Mouse (Mus musculus): Measurements from ENCODE around the gene Gm8138.
"Not testable (repeated sequence)": the region's sequence is repeated elsewhere in the genome, so short reads cannot be mapped to it uniquely, and the experiment has no call there.

Gm8138 gene

DNA sequence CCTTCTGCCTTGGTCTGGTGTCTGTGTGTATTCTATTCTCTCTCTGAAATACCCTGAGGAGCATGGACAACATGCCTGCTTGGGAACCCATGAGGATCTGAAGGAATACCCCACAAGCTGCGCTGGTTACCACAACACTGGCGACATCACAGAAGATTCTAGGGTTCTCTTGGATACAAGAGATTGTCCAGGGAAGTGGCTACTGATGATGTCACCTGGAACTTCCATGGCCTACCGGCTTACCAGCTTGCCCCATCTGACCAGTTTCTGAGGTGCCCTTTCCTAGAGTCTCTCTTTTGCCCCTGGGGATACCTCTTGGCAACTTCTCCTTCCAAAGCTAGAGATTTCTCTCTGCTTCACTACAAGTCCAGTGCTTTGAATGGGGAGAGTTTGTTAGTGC is at the start of gene Gm8138:
Gm8138 (minus strand) TSS at position 101 of the 400 bp plus-strand sequence.
- not testable (repeated sequence) for DNase-seq (ENCODE audit: low read depth)

DNA sequence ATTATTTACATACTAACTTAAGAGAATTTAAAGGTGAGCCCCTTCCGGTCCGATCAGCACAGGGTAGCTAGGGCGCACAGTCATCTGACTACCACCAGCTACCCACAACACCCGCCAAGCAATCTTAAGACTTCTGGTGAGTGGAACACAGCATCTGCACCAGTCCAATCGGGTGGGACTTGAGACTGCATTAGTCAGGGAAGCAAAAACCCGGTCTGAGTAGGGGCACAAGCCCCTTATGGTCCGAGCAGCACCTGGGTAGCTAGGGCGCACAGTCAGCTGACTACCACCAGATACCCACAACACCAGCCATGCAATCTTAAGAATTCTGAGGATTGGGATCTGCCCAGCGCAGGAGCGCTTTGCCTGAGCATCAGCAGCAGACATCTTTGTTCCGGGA is 54.4 kb downstream of the Gm8138 start:
- DNase-seq (ENCODE audit: low read depth): not testable (repeated sequence)

All from fibroblast of lung, adult 2 months (primary cell).